Mouse (Mus musculus) E14TG2a.4 (cell line): ENCODE results near the gene Dpagt1.

Experiments used
- CTCF ChIP-seq: conservative IDR thresholded peaks from 2 replicates; pipeline ENCODE4 v1.5.1; 2014; ENCODE audit warnings: low read length
- POU5F1 ChIP-seq: IDR thresholded peaks from 2 replicates; pipeline ENCODE4 v1.6.1; 2014; ENCODE audit warnings: low read length, borderline replicate concordance

DNA sequence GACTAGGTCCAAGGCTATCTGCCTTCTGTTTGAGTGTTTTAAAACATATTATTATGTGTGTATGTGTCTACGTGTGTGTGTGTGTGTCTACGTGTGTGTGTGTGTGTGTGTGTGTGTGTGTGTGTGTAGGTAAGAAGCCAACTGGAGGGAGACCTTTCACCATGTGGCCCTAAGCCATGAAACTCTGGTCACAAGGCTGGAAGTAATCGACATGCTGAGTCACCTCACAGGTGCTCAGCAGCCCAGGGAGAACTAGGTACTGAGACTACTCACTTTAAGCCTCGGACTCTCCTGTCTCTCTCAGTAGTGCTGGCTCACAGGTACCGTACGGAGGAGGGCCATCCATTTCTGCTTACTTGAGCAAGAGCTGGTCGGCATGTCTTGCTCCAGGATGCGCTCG lies 21.3 kb downstream of the Dpagt1 start:
- TF ChIP-seq CTCF = no peak
- TF ChIP-seq POU5F1 = no peak
